Mouse (Mus musculus) adrenal gland, adult (tissue): ENCODE measurements around the gene Tprgl.

Experiments used
- DNase-seq, 2 experiments: peaks; one replicate each; pipeline ENCODE4 v3.0.0; 2022 to 2023; ENCODE audit warnings: low spot score in 1 of 2; ENCODE audit not compliant: inconsistent age in 2 of 2

Gene Tprgl

GRCm38 (mm10) chr4:154121800-154122199, 38.7 kb downstream of the Tprgl start:
- no peak for DNase-seq

- DNase-seq = no peak
Measured at GRCm38 (mm10) chr4:154119208-154119607, 41.3 kb downstream of the Tprgl start.

- DNase-seq = no peak
Measured at GRCm38 (mm10) chr4:154118782-154119181, 41.7 kb downstream of the Tprgl start.

GRCm38 (mm10) chr4:154116421-154116820, 44.0 kb downstream of the Tprgl start:
- peak; percentile 12 to 56 for DNase-seq

- no peak for DNase-seq
Measured at GRCm38 (mm10) chr4:154109850-154110243, 50.6 kb downstream of the Tprgl start.

GRCm38 (mm10) chr4:154109216-154109849, 51.1 kb downstream of the Tprgl start:
- DNase-seq = no peak
